Mouse (Mus musculus) forelimb bud, embryonic 11.5 days (tissue): Measurements from ENCODE around the gene Gm45213.

Source experiments
- DNase-seq: peaks from one replicate; pipeline ENCODE4 v3.0.0-alpha.2; 2012; ENCODE audit warnings: low read depth, low spot score

Gm45213 gene

DNA sequence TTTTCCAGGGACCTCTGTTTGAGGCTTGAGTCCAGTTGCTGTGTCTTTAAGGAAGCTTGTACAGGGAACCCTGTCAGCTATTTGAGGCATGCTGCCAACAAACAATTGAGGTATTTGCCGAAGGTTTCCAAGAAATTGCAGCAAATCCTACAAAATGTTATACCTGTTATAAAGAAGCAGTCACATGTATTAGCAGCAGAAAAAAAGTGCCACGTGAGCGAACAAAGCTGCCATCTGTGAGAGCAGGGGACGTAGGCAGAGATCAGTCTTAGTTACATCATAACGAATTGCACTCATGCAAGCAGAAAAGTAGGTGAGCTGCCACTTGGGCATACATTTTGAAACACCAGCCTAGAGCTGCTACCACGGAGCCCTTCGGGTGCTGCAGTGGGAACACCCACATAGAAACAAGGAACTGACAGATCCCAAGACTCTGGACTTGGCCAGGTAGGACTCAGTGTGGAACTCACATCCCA lies 63.2 kb downstream of the Gm45213 start:
- DNase-seq = no peak

GRCm38 (mm10) chr7:66107206-66107605 lies 63.8 kb downstream of the Gm45213 start:
- DNase-seq = no peak

DNA sequence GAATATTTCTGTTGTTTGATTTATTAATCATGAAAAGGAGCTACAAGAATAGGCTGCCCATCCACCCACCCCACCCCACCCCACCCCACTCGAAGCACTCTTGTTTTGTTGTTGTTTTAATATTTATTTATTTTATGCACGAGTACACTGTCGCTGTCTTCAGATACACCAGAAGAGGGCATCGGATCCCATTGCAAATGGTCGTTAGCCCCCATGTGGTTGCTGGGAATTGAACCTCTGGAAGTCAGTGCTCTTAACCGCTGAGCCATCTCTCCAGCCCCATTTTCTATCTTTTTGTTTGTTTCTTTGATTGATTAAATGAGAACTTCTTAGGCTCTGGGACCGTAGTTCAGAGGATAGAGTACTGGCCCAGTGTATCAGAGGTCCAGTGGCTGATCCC lies 64.5 kb downstream of the Gm45213 start:
- no peak for DNase-seq

- DNase-seq = peak; percentile 94
Observed at GRCm38 (mm10) chr7:66108961-66109854, 65.8 kb downstream of the Gm45213 start, which contains the start of gene Chsy1. TSS of gene Chsy1 (plus strand) at chr7:66109515.

- peak; percentile 33 for DNase-seq
Observed at GRCm38 (mm10) chr7:66109855-66110635, 66.6 kb downstream of the Gm45213 start.

- DNase-seq = peak; percentile 34
Observed at GRCm38 (mm10) chr7:66110636-66111112, 67.3 kb downstream of the Gm45213 start.

- no peak for DNase-seq
Observed at GRCm38 (mm10) chr7:66111211-66111610, 67.8 kb downstream of the Gm45213 start.
